Mouse (Mus musculus) midbrain, embryonic 11.5 days (tissue): Measurements from ENCODE around the gene D5Ertd579e. TPM values are rescaled to one million over a fixed set of nuclear protein-coding genes. Genes with fewer than 3 reads are reported as not detected.
"Not testable (repeated sequence)": the region's sequence is repeated elsewhere in the genome, so short reads cannot be mapped to it uniquely, and the experiment has no call there.

Experiments used
- ATAC-seq: fragments of 200-750 bp; cut with Nextera tagmentation; 2 replicates; pipeline ENCODE4 v1.8.0; 2017; ENCODE audit warnings: moderate TSS enrichment, moderate library complexity; ENCODE audit not compliant: low FRiP score
- DNase-seq: peaks from one replicate; pipeline ENCODE4 v3.0.0; 2015; ENCODE audit warnings: low spot score; ENCODE audit errors: missing footprints
- H3K27ac ChIP-seq: fragments of 300-500 bp; sonication (generic); 2 replicates; pipeline ENCODE4 v1.5.1; 2014; ENCODE audit warnings: low read depth, low read length
- H3K27me3 ChIP-seq: fragments of 300-500 bp; sonication (generic); 2 replicates; pipeline ENCODE4 v1.6.1; 2014; ENCODE audit warnings: mild to moderate bottlenecking, low read length, moderate library complexity, mixed read lengths; ENCODE audit not compliant: control insufficient read depth, insufficient read depth
- H3K36me3 ChIP-seq: fragments of 300-500 bp; sonication (generic); 2 replicates; pipeline ENCODE4 v1.6.1; 2014; ENCODE audit warnings: mild to moderate bottlenecking, low read length, moderate library complexity, mixed read lengths; ENCODE audit not compliant: control insufficient read depth, insufficient read depth
- H3K4me1 ChIP-seq: fragments of 300-500 bp; sonication (generic); 2 replicates; pipeline ENCODE4 v1.6.1; 2014; ENCODE audit warnings: low read length; ENCODE audit not compliant: control insufficient read depth, insufficient read depth
- H3K4me2 ChIP-seq: fragments of 300-500 bp; sonication (generic); 2 replicates; pipeline ENCODE4 v1.6.1; 2014; ENCODE audit warnings: mild to moderate bottlenecking, moderate library complexity
- H3K4me3 ChIP-seq: fragments of 300-500 bp; sonication (generic); 2 replicates; pipeline ENCODE4 v1.5.1; 2014; ENCODE audit warnings: low read depth, low read length
- H3K9ac ChIP-seq: fragments of 300-500 bp; sonication (generic); 2 replicates; pipeline ENCODE4 v1.6.1; 2014; ENCODE audit warnings: low read length
- H3K9me3 ChIP-seq: fragments of 300-500 bp; sonication (generic); 2 replicates; pipeline ENCODE4 v1.6.1; 2016; ENCODE audit warnings: low read length; ENCODE audit not compliant: control insufficient read depth
- WGBS: fragments of 180-500 bp; shearing (Covaris S2); extraction: QIAGEN DNeasy Blood & Tissue Kit; methylation state at CpG from one replicate; pipeline ENCODE4 v1.1.7; 2014; 5-methylcytosine and 5-hydroxymethylcytosine counted together
- polyA plus RNA-seq: library from polyadenylated mRNA; unstranded; fragments of >200 nt; fragmentation: Nextera tagmentation; extraction: Ambion mirVana; gene quantifications from 2 replicates; pipeline ENCODE4 v1.2.1, GENCODE M21; 2014

Gene D5Ertd579e
- polyA plus RNA-seq, 1 experiment from 2014 or later, result 35.6 TPM

GRCm38 (mm10) chr5:36678799-36679198 is 17.0 kb downstream of the D5Ertd579e start:
- Histone ChIP-seq H3K9ac (no peak overlapping the region), H3K9me3 (no peaks in the 10 kb centered on the region), H3K36me3 (no peaks in the 10 kb centered on the region), H3K4me2 (no peak overlapping the region), H3K27ac (no peak overlapping the region), H3K4me1 (no peaks in the 10 kb centered on the region), H3K4me3 (no peak overlapping the region), H3K27me3 (no peaks in the 10 kb centered on the region)
- 85% methylated on average over 1 of the region's 1 CpGs for WGBS
- DNase-seq (no peak), ATAC-seq (no peak)

- 92% methylated on average over 5 of the region's 5 CpGs for WGBS
- Histone ChIP-seq H3K4me2 (no peak overlapping the region), H3K27ac (no peak overlapping the region), H3K9ac (no peak overlapping the region), H3K27me3 (no peaks in the 10 kb centered on the region), H3K36me3 (no peaks in the 10 kb centered on the region), H3K4me1 (no peaks in the 10 kb centered on the region), H3K4me3 (no peak overlapping the region), H3K9me3 (no peaks in the 10 kb centered on the region)
- no peak for ATAC-seq
- DNase-seq, result no peak
Measured at GRCm38 (mm10) chr5:36677907-36678306, 17.9 kb downstream of the D5Ertd579e start.

DNA sequence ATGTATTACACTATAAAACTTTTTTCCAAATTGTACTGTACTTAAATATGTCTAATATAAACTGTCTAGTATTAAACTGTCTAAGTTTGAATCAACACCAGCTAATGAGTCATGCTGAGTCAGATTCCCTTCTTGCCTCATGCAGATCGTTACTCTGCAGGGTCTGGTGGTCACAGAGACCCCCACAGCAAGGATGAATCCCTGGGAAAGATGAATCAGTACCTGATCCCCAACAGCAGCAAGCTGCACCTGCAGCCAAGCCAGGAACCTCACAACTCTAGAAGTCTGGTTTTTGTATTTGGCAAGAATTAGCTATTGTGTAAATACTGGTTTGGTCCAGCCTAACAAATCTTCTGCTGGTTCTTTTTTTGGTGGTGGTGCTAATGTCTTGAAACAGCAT is 20.4 kb downstream of the D5Ertd579e start:
- H3K9ac ChIP-seq, result no peak overlapping the region
- DNase-seq (no peak), ATAC-seq (no peak)
- no peak overlapping the region for H3K4me3 ChIP-seq
- no peaks in the 10 kb centered on the region for H3K9me3 ChIP-seq
- no peak overlapping the region for H3K4me2 ChIP-seq
- H3K27me3 ChIP-seq, result no peaks in the 10 kb centered on the region
- no peak overlapping the region for H3K27ac ChIP-seq
- H3K36me3 ChIP-seq, result peaks cover 3% of the 10 kb centered on the region; the same call in 1 of the 2 replicates
- H3K4me1 ChIP-seq, result no peaks in the 10 kb centered on the region
- 78% methylated on average over 1 of the region's 1 CpGs for WGBS

GRCm38 (mm10) chr5:36674658-36675433 is 21.0 kb downstream of the D5Ertd579e start:
- H3K4me1 ChIP-seq, result no peaks in the 10 kb centered on the region
- no peak overlapping the region for H3K9ac ChIP-seq
- H3K27me3 ChIP-seq, result no peaks in the 10 kb centered on the region
- no peak overlapping the region for H3K4me3 ChIP-seq
- no peak overlapping the region for H3K4me2 ChIP-seq
- 86% methylated on average over 4 of the region's 4 CpGs for WGBS
- no peak for DNase-seq
- peaks cover 3% of the 10 kb centered on the region; the same call in 1 of the 2 replicates for H3K36me3 ChIP-seq
- no peak for ATAC-seq
- H3K27ac ChIP-seq, result no peak overlapping the region
- no peaks in the 10 kb centered on the region for H3K9me3 ChIP-seq

DNA sequence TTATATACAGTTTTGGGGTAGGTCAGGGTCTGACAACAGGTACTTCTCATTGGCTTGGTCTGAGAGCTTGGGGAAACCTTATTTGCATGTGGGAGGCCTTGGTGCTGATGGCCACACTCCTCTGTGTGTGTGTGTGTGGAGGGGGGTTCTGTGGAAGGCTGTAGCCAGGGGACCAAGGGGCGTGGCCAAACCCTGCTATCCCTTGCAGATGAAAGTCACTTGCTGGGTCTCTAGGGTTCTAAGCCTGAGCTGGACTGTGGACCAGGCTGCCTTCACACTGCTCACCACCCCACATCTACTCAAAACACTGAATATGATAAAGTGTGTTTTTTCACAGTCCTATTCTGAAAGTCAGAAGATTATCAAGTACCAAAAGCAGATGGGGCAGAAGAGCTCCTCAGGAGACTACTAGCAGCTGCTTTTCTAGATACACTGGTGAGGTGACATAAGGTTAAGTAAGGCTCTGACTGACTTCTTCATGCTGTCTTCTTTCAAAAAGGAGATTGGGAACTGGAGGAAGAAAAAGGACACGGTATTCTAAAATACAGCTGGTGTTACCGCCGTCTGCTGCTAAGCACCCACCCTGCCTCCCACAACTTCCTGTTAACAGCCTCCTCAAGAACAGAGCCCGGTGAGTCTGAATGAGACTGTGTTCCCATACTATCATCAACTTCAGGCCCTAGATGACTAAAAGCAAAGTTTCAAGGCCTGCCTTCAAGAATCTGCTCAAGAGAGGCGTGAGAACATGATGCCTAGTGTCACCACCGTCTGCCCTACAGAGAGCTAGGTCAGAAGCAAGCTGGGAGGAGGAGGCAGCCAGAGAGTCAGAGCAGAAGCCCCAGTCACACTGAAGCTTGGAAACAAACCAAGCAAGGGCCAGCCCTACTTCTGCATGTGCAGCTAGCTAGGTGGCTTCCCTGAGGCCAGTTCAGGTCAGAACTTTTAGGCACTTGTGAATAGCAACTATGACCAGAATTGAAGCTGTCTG is 26.5 kb downstream of the D5Ertd579e start:
- H3K27ac ChIP-seq, result no peak overlapping the region
- no peaks in the 10 kb centered on the region for H3K27me3 ChIP-seq
- no peak overlapping the region for H3K4me3 ChIP-seq
- H3K4me2 ChIP-seq, result no peak overlapping the region
- H3K9ac ChIP-seq, result no peak overlapping the region
- H3K4me1 ChIP-seq, result no peaks in the 10 kb centered on the region
- no peak for ATAC-seq
- 89% methylated on average over 7 of the region's 7 CpGs for WGBS
- H3K9me3 ChIP-seq, result no peaks in the 10 kb centered on the region
- no peak for DNase-seq
- H3K36me3 ChIP-seq, result peaks cover 3% of the 10 kb centered on the region; the same call in 1 of the 2 replicates

DNA sequence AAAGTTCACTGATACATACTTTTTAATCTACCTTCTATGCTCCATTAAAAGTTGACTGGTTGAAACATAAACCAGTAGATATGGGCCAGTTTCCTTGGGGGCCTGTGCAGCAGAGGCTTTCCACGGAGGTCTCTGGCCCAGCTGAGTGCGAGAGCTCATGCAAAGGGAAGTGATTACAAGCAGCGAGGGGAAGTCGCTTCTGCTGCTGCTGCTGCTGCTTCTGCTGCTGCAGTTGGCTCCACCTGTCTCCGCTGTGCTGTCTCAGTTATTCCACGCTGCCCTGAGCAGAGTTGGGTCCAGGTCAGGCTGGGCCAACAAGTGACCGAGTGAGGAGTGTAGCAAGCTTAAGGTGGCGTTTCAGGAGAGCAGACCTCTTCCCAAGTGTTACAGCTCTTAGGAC is 27.3 kb downstream of the D5Ertd579e start:
- Histone ChIP-seq H3K9me3 (no peaks in the 10 kb centered on the region), H3K4me3 (no peak overlapping the region), H3K9ac (no peak overlapping the region), H3K27me3 (no peaks in the 10 kb centered on the region), H3K4me2 (no peak overlapping the region), H3K27ac (no peak overlapping the region), H3K36me3 (peaks cover 3% of the 10 kb centered on the region; the same call in 1 of the 2 replicates), H3K4me1 (no peaks in the 10 kb centered on the region)
- ATAC-seq, result no peak
- WGBS, result 91% methylated on average over 8 of the region's 8 CpGs
- no peak for DNase-seq

DNA sequence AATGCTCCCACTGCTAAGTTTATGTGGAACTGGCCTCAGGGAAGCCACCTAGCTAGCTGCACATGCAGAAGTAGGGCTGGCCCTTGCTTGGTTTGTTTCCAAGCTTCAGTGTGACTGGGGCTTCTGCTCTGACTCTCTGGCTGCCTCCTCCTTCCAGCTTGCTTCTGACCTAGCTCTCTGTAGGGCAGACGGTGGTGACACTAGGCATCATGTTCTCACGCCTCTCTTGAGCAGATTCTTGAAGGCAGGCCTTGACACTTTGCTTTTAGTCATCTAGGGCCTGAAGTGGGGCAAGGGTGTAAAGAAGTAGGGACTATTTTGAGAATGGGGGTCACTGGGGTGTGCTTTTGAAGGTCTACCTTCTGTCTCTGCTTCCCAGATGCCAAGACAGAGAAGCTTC is 27.8 kb downstream of the D5Ertd579e start:
- not testable (repeated sequence) for H3K9me3 ChIP-seq, H3K27ac ChIP-seq, H3K4me1 ChIP-seq, DNase-seq, H3K27me3 ChIP-seq, H3K36me3 ChIP-seq, ATAC-seq, H3K4me3 ChIP-seq, H3K9ac ChIP-seq, H3K4me2 ChIP-seq
- WGBS, result 95% methylated on average over 2 of the region's 2 CpGs

DNA sequence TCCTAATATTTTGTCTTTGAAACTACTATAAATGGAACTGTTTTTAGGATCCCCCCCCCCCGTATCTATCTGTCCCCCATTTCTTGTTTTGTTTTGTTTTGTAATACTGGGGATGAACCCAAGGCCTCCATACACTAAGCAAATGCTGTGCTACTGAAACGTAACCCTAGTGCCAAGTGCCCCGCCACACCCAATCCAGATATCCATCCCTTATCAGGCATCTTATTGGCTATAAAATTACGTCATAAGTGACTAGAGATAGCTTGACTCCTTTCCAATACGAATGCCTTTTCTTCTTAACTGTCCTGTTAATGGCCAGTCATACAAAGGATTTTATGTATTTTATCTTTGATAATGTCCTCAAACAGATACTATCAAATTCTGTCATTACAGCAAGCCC is 28.7 kb downstream of the D5Ertd579e start:
- ATAC-seq (no peak), DNase-seq (no peak)
- WGBS, result 97% methylated on average over 5 of the region's 5 CpGs

GRCm38 (mm10) chr5:36666699-36667098 is 29.1 kb downstream of the D5Ertd579e start:
- H3K27ac ChIP-seq, ATAC-seq, H3K9ac ChIP-seq, H3K36me3 ChIP-seq, H3K27me3 ChIP-seq, H3K9me3 ChIP-seq, H3K4me3 ChIP-seq, H3K4me2 ChIP-seq, DNase-seq, H3K4me1 ChIP-seq: not testable (repeated sequence)
- 91% methylated on average over 2 of the region's 2 CpGs for WGBS

More for the DNA sequence above, 28.7 kb downstream of the D5Ertd579e start:
- Histone ChIP-seq H3K9me3 (no peaks in the 10 kb centered on the region), H3K4me3 (no peak overlapping the region), H3K9ac (no peak overlapping the region), H3K4me1 (no peaks in the 10 kb centered on the region), H3K36me3 (no peaks in the 10 kb centered on the region; the same call in 1 of the 2 replicates), H3K27me3 (no peaks in the 10 kb centered on the region), H3K27ac (no peak overlapping the region), H3K4me2 (no peak overlapping the region)
